In genomic region chr12:39536326-39536725, GRCm38 (mm10) we compare ENCODE assay signal across 24 mouse cellular contexts.
A peak's percentile ranks its signal among the peaks of the same experiment; 100 is the strongest.
DNase-seq lines count a peak whose midpoint lies in the region; ATAC-seq lines count a peak whose summit lies in the region.
"Had no signal": no experiment of that assay in that cellular context is flagged by ENCODE, and none has a peak within 500 bp of the region (broad histone marks: within the 10 kb centered on the region; RNA-seq: fewer than 3 reads in every experiment).

No protein-coding gene starts in this region.

- no peak overlapping the region for H3K9ac ChIP-seq in forebrain, embryonic 14.5 days (ENCODE audit: low read length)
- no peak overlapping the region for H3K9ac ChIP-seq in forebrain, embryonic 15.5 days (replicated peaks)
- H3K9ac ChIP-seq: embryonic facial prominence, embryonic 12.5 days; forebrain, embryonic 13.5 days; heart, embryonic 15.5 days; hindbrain, embryonic 15.5 days had no signal

- H3K27me3 ChIP-seq in forebrain, embryonic 14.5 days (replicated peaks; ENCODE audit: control insufficient read depth, insufficient read depth, low read length) = no peaks in the 10 kb centered on the region
- no peaks in the 10 kb centered on the region for H3K27me3 ChIP-seq in forebrain, embryonic 15.5 days
- H3K27me3 ChIP-seq: embryonic facial prominence, embryonic 12.5 days; forebrain, embryonic 13.5 days; heart, embryonic 15.5 days; hindbrain, embryonic 15.5 days had no signal

- H3K4me1 ChIP-seq in forebrain, embryonic 14.5 days (ENCODE audit: control insufficient read depth, insufficient read depth, low read length) = no peaks in the 10 kb centered on the region
- H3K4me1 ChIP-seq in forebrain, embryonic 15.5 days = no peaks in the 10 kb centered on the region
- H3K4me1 ChIP-seq: embryonic facial prominence, embryonic 12.5 days; forebrain, embryonic 13.5 days; heart, embryonic 15.5 days; hindbrain, embryonic 10.5 days; hindbrain, embryonic 15.5 days had no signal

- H3K9me3 ChIP-seq in forebrain, embryonic 14.5 days (replicated peaks; ENCODE audit: control insufficient read depth, low read length) = no peaks in the 10 kb centered on the region
- no peaks in the 10 kb centered on the region for H3K9me3 ChIP-seq in forebrain, embryonic 15.5 days
- H3K9me3 ChIP-seq: embryonic facial prominence, embryonic 12.5 days; forebrain, embryonic 13.5 days; G1E; heart, embryonic 15.5 days; hindbrain, embryonic 10.5 days; hindbrain, embryonic 15.5 days had no signal

- no peak overlapping the region for H3K4me2 ChIP-seq in forebrain, embryonic 14.5 days (ENCODE audit: low read length)
- H3K4me2 ChIP-seq in forebrain, embryonic 15.5 days (replicated peaks) = no peak overlapping the region
- H3K4me2 ChIP-seq: embryonic facial prominence, embryonic 12.5 days; forebrain, embryonic 13.5 days; heart, embryonic 11.5 days; heart, embryonic 15.5 days; hindbrain, embryonic 15.5 days had no signal

- no peak for DNase-seq in cerebellum, postnatal 36 days
- peak; percentile 14 for DNase-seq in forebrain, embryonic 14.5 days (ENCODE audit: low spot score)
- peak; percentile 2 for DNase-seq in left cerebral cortex, postnatal 4 days
- DNase-seq in left cerebral cortex, adult 18-20 months (ENCODE audit: low spot score in 2 of 2) = no peak
- peak; percentile 25 for DNase-seq in cerebellum, adult 9-11 months
- no peak for DNase-seq in lung, postnatal 10 days
- DNase-seq: adrenal gland, adult 8-10 months; B cell, adult 2 months; gastrocnemius, postnatal 14 days; heart, adult 2 months; heart, postnatal 14 days; kidney, adult 8-10 months had no signal

- 0 out of 2 replicates have a peak, but pooled peaks have one; percentile 45 for ATAC-seq in cerebellum, adult (ENCODE audit: insufficient number of reproducible peaks, low FRiP score, low TSS enrichment)
- no peak for ATAC-seq in forebrain, embryonic 14.5 days
- ATAC-seq in forebrain, embryonic 15.5 days (replicated peaks) = no peak
- ATAC-seq: CD4-positive, CD25-positive, alpha-beta regulatory T cell, adult 4 months; forebrain, embryonic 13.5 days; inflammation-experienced regulatory T-cells, adult 6 months; intestine, postnatal 0 days had no signal

- intact Hi-C loops in left cerebral cortex, postnatal 4 days (cut with DNase I) = no loop called here

- 37% methylated on average over 2 of the region's 2 CpGs for WGBS in forebrain, embryonic 14.5 days
- 41% methylated on average over 2 of the region's 2 CpGs for WGBS in forebrain, embryonic 15.5 days

- no peak overlapping the region for H3K27ac ChIP-seq in forebrain, embryonic 14.5 days (ENCODE audit: low read depth, low read length)
- no peak overlapping the region for H3K27ac ChIP-seq in forebrain, embryonic 15.5 days (replicated peaks)
- H3K27ac ChIP-seq: embryonic facial prominence, embryonic 12.5 days; forebrain, embryonic 13.5 days; heart, adult 2 months; heart, embryonic 15.5 days; hindbrain, embryonic 10.5 days; hindbrain, embryonic 15.5 days had no signal

- no peaks in the 10 kb centered on the region for H3K36me3 ChIP-seq in forebrain, embryonic 14.5 days (ENCODE audit: control insufficient read depth, insufficient read depth, low read length)
- no peaks in the 10 kb centered on the region for H3K36me3 ChIP-seq in forebrain, embryonic 15.5 days
- H3K36me3 ChIP-seq: embryonic facial prominence, embryonic 12.5 days; G1E; heart, embryonic 15.5 days; hindbrain, embryonic 10.5 days; hindbrain, embryonic 15.5 days had no signal

- no peak overlapping the region for H3K4me3 ChIP-seq in forebrain, embryonic 14.5 days (ENCODE audit: low read depth, low read length)
- H3K4me3 ChIP-seq in forebrain, embryonic 15.5 days = no peak overlapping the region
- H3K4me3 ChIP-seq: embryonic facial prominence, embryonic 12.5 days; forebrain, embryonic 13.5 days; heart, adult 2 months; heart, embryonic 15.5 days; hindbrain, embryonic 10.5 days; hindbrain, embryonic 15.5 days had no signal

Comparison
In these comparisons a context has a peak if more than half of its experiments do, and no peak if none do; other contexts are left out.
1. DNase-seq: peak in forebrain, embryonic 14.5 days (single experiment), left cerebral cortex, postnatal 4 days (single experiment) and cerebellum, adult 9-11 months (single experiment); none in cerebellum, postnatal 36 days (0 of 2), left cerebral cortex, adult 18-20 months (0 of 2) and lung, postnatal 10 days (single experiment).